Mouse (Mus musculus): ENCODE measurements around the gene Fbxo47. TPM values are rescaled to one million over a fixed set of nuclear protein-coding genes. Genes with fewer than 3 reads are reported as not detected.

The Fbxo47 gene
- total and polyA plus RNA-seq, 3 experiments: 0.73 to 1.2 TPM; not detected in 1

DNA sequence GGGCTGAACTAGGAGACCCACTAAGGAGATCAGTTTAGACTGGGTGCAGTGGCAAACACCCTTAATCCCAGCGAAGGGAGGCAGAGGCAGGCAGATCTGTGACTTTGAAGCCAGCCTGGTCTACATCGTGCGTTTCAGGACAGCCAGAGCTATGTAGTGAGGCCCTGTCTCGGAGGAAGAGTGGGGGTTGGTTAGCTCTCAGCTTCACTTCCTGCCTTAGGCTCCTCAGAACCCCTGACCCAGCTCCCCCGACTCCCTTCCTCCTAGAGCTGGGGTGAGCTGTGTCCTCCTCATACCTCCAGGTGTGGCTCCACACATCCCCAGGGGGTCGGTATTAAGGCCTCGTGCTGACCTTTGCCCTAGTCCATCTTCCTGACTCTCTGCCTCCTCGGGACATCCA is 47.4 kb downstream of the Fbxo47 start:
- Histone ChIP-seq H3K9me3 (replicated peaks; ENCODE audit: insufficient read depth, low read length) (no peaks in the 10 kb centered on the region), H3K27me3 (ENCODE audit: control insufficient read depth in 1 of 2, insufficient read depth in 2 of 2, low read length in 2 of 2) (no peaks in the 10 kb centered on the region), H3K79me2 (ENCODE audit: control insufficient read depth, insufficient read depth, low read length, poor library complexity) (no peaks in the 10 kb centered on the region), H3K36me3 (ENCODE audit: control insufficient read depth in 1 of 2, insufficient read depth in 2 of 2, low read length in 2 of 2) (peaks cover 0 to 9% of the 10 kb centered on the region in 2 experiments; a peak in 2 of 4 replicates), H3K4me1 (ENCODE audit: control insufficient read depth in 1 of 2, insufficient read depth in 2 of 2, low read length in 2 of 2) (peaks cover 0 to 17% of the 10 kb centered on the region in 2 experiments; a peak in 3 of 4 replicates), H3K27ac (ENCODE audit: control insufficient read depth, low read depth, low read length) (no peak overlapping the region), H3K9ac (ENCODE audit: control insufficient read depth, low read depth, low read length, poor library complexity, severe bottlenecking) (no peak overlapping the region), H3K4me3 (ENCODE audit: control insufficient read depth in 1 of 2, insufficient read depth in 1 of 2, low read depth in 2 of 2, low read length in 2 of 2) (no peak overlapping the region)
- TF ChIP-seq TAL1 (IDR thresholded peaks at IDR 0.05; ENCODE audit: low read length) (no peak), TCF12 (IDR thresholded peaks at IDR 0.05; ENCODE audit: low read depth, low read length) (no peak), CTCF (IDR thresholded peaks at IDR 0.05 in 2 of 3, conservative IDR thresholded peaks at IDR 0.05 in 1 of 3; ENCODE audit: control insufficient read depth in 1 of 3, insufficient read depth in 1 of 3, low read depth in 2 of 3, low read length in 3 of 3, poor library complexity in 1 of 3, severe bottlenecking in 1 of 3) (no peak)
- no peak for DNase-seq (ENCODE audit: low read depth, low spot score)

DNA sequence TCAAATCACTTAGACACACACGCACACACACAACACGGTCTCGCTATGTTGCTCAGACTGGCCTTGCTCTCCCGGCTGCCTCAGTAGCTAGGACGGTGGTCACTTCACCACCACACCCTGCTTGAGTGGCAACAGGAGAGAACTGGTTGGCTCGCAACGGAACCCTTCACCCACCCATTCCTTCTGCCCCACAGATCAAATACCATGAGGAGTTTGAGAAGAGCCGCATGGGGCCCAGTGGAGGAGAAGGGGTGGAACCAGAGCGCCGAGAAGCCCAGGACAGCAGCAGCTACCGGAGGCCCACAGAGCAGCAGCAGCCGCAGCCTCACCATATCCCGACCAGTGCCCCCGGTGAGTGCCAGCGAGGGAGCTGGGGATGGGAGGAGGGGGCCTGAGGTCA is 50.6 kb downstream of the Fbxo47 start:
- TF ChIP-seq NRF1 (IDR thresholded peaks at IDR 0.05; ENCODE audit: insufficient read depth, low read depth, low read length, poor library complexity, severe bottlenecking): no peak
- TF ChIP-seq TBP (IDR thresholded peaks at IDR 0.05; ENCODE audit: low read depth, low read length): no peak
- no peak for TF ChIP-seq BHLHE40 (IDR thresholded peaks at IDR 0.05; ENCODE audit: borderline replicate concordance, low read depth, low read length)
- no peak for TF ChIP-seq RCOR1 (IDR thresholded peaks at IDR 0.05; ENCODE audit: low read depth, low read length)
- no peak for TF ChIP-seq TAL1 (IDR thresholded peaks at IDR 0.05; ENCODE audit: low read length)
- no peak for TF ChIP-seq CHD1 (IDR thresholded peaks at IDR 0.05; ENCODE audit: low read depth, low read length)
- TF ChIP-seq USF2 (IDR thresholded peaks at IDR 0.05; ENCODE audit: borderline replicate concordance in 1 of 2, insufficient read depth in 1 of 2, low read depth in 1 of 2, low read length in 2 of 2): no peak
- no peak for TF ChIP-seq UBTF (IDR thresholded peaks at IDR 0.05; ENCODE audit: borderline replicate concordance, insufficient read depth, low read depth, low read length)
- no peak for TF ChIP-seq ZMIZ1 (IDR thresholded peaks at IDR 0.05; ENCODE audit: low read depth, low read length)
- no peak for TF ChIP-seq GATA1 (IDR thresholded peaks at IDR 0.05; ENCODE audit: low read depth, low read length)
- TF ChIP-seq CTCF (IDR thresholded peaks at IDR 0.05 in 2 of 3, conservative IDR thresholded peaks at IDR 0.05 in 1 of 3; ENCODE audit: control insufficient read depth in 1 of 3, insufficient read depth in 1 of 3, low read depth in 2 of 3, low read length in 3 of 3, poor library complexity in 1 of 3, severe bottlenecking in 1 of 3): no peak
- TF ChIP-seq MAZ (IDR thresholded peaks at IDR 0.05; ENCODE audit: low read depth, low read length): no peak
- TF ChIP-seq MEF2A (IDR thresholded peaks at IDR 0.05; ENCODE audit: extremely low read depth, insufficient replicate concordance, low read depth, low read length, poor library complexity, severe bottlenecking): no peak
- TF ChIP-seq MXI1 (IDR thresholded peaks at IDR 0.05; ENCODE audit: low read depth, low read length): no peak
- TF ChIP-seq POLR2AphosphoS5 (IDR thresholded peaks at IDR 0.05; ENCODE audit: borderline replicate concordance, low read depth, low read length): no peak
- no peak for TF ChIP-seq GABPA (IDR thresholded peaks at IDR 0.05; ENCODE audit: low read depth, low read length)
- DNase-seq (ENCODE audit: low read depth, low spot score): no peak
- H3K4me1 ChIP-seq (ENCODE audit: control insufficient read depth in 1 of 2, insufficient read depth in 2 of 2, low read length in 2 of 2): peaks cover 0 to 9% of the 10 kb centered on the region in 2 experiments; a peak in 2 of 4 replicates
- H3K9me3 ChIP-seq (replicated peaks; ENCODE audit: insufficient read depth, low read length): no peaks in the 10 kb centered on the region
- no peak overlapping the region for H3K9ac ChIP-seq (ENCODE audit: control insufficient read depth, low read depth, low read length, poor library complexity, severe bottlenecking)
- H3K27ac ChIP-seq (ENCODE audit: control insufficient read depth, low read depth, low read length): no peak overlapping the region
- H3K4me3 ChIP-seq (ENCODE audit: control insufficient read depth in 1 of 2, insufficient read depth in 1 of 2, low read depth in 2 of 2, low read length in 2 of 2): no peak overlapping the region
- H3K36me3 ChIP-seq (ENCODE audit: control insufficient read depth in 1 of 2, insufficient read depth in 2 of 2, low read length in 2 of 2): peaks cover 0 to 3% of the 10 kb centered on the region in 2 experiments; a peak in 2 of 4 replicates
- no peaks in the 10 kb centered on the region for H3K27me3 ChIP-seq (ENCODE audit: control insufficient read depth in 1 of 2, insufficient read depth in 2 of 2, low read length in 2 of 2)
- no peaks in the 10 kb centered on the region for H3K79me2 ChIP-seq (ENCODE audit: control insufficient read depth, insufficient read depth, low read length, poor library complexity)

All from MEL (cell line).